Mouse (Mus musculus) cerebellum, adult 9-10 months (tissue): Measurements from ENCODE around the gene Heatr4.
"Not testable (repeated sequence)": the region's sequence is repeated elsewhere in the genome, so short reads cannot be mapped to it uniquely, and the experiment has no call there.

ENCODE experiments used
- DNase-seq: peaks from one replicate; pipeline ENCODE4 v3.0.0; 2022

Heatr4 gene

GRCm38 (mm10) chr12:83997221-83997620 is 12.6 kb upstream of the Heatr4 start:
- no peak for DNase-seq

GRCm38 (mm10) chr12:83989378-83989777 is 4.7 kb upstream of the Heatr4 start:
- no peak for DNase-seq

DNA sequence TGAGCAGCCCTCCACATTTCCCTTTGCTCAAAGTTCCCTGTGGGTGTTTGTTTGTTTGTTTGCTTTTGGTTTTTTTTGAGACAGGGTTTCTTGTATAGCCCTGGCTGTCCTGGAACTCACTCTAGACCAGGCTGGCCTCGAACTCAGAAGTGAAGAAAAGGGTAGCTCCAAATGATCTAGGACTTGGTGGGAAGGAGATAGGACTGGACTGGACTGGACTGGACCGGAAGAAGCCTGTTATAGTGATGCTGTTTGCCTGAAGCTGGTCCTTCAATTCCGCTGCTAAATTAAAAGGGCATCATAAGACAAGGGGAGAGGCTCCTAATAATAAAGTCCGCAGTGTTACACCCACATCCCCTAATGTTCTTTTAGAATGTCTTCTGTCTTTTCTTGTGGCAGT is 3.8 kb upstream of the Heatr4 start:
- DNase-seq = no peak

DNA sequence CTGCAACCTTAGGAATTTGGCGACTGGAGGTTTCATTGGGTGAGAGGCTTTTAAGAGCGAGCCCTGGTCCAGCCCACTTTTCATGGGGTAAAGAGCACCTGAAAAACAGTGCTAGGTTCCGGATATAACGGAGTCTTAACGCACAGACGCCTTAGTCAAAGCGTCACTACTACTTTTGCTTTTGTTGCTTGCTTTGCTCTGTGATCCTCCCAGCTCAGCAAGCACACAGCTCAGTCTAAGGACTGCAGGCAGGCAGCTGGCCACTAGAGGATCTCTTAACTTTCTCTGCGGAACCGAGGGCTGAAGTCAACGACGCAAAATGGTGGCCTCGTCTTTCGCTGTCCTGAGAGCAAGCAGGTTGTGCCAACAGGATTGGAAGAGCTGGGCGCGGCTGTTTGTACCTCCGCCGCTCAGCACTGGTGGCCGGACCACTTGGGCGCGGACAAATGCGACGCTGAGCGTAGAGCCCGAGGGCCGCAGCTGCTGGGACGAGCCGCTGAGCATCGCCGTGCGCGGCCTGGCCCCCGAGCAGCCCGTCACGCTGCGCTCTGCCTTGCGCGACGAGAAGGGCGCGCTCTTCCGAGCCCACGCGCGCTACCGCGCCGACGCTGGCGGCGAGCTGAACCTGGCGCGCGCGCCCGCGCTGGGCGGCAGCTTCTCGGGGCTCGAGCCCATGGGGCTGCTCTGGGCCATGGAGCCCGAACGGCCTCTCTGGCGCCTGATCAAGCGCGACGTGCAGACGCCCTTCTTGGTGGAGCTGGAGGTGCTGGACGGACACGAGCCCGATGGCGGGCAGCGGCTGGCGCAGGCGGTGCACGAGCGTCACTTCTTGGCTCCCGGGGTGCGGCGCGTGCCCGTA is 3.2 kb upstream of the Heatr4 start, which contains the start of gene Acot2:
TSS of gene Acot2 (plus strand) at position 279 of the 859 bp plus-strand sequence.
- peak; percentile 78 for DNase-seq

DNA sequence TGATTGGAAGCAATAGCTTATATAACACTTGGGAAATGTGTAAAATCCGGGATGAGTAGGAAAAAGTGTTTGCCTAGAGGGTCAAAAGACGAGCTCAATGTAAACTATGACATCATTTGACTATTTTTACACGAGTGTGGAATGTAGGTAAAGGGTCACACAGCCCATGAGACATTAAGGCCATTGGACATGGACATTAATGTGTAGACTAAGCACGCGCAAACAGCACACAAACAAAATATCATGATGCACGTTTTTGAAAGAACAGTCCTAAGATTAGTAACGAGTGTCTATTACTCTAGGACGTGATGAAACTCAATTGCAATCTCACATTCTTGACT is 2.6 kb upstream of the Heatr4 start:
- peak; percentile 35 for DNase-seq

- no peak for DNase-seq
These were observed 3.0 kb downstream of the Heatr4 start for GRCm38 (mm10) chr12:83981615-83982014.

DNA sequence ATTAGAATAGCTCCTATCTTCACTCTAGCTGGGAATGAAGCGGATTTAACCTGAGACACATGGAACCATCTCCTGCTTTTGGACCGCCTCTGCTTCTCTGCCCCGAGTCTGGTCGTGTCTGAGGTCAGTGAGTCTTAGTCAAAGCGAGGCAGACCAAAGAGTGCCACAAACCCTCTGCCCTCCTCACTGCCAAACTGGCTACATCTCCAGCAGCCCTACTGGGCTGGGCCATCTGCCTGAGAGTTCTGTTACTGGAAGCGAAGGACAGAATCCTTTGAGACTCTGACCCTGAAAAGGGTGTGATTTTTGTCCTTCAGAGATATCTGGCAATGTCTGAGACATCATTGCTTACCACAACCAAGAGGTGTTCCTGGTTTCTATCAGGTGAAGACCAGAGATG is 5.8 kb downstream of the Heatr4 start:
- peak; percentile 83 for DNase-seq

DNA sequence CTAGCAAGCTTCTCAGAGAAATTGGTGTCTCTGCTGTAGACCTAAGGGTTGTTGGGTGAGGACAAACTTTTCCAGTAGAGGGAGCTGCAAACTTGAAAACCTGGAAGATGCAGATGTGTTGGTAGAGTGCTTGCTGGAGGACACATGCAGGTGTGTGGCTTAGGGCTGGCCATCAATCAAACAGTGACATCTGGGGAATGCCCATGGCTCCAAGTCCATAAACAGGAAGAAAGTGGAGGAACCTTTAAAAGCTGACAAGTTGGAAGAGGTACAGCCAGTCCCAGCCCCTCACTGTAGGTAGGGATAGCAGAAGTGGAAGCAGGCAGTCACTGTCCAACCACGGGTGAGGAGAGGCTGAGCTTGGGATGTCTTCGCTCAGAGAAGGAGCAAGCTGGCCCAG is 12.5 kb downstream of the Heatr4 start:
- no peak for DNase-seq

GRCm38 (mm10) chr12:83965235-83965634 is 19.4 kb downstream of the Heatr4 start:
- no peak for DNase-seq

GRCm38 (mm10) chr12:83958278-83958677 is 26.4 kb downstream of the Heatr4 start:
- no peak for DNase-seq

DNA sequence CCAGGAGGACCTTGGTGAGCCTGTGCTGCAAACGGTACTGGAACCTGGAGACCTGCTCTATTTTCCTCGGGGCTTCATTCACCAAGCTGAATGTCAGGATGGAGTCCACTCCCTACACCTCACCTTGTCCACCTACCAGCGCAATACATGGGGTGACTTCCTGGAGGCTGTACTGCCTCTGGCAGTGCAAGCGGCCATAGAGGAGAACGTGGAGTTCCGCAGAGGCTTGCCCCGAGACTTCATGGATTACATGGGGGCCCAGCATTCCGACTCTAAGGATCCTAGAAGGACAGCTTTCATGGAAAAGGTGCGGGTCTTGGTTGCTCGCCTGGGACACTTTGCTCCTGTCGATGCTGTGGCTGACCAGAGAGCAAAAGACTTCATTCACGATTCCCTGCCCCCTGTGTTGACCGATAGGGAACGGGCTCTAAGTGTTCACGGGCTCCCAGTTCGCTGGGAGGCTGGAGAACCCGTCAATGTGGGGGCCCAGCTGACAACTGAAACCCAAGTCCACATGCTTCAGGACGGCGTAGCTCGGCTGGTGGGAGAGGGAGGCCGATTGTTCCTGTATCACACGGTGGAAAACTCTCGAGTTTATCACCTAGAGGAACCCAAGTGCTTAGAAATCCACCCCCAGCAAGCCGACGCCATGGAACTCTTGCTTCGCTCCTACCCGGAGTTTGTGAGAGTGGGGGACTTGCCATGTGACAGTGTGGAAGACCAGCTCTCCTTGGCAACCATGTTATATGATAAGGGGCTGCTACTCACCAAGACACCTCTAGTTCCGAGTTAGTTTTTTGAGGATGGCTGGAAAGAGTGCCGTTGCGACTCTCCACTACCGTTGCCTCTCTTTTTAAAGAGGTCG is 32.7 kb downstream of the Heatr4 start:
- DNase-seq = no peak

DNA sequence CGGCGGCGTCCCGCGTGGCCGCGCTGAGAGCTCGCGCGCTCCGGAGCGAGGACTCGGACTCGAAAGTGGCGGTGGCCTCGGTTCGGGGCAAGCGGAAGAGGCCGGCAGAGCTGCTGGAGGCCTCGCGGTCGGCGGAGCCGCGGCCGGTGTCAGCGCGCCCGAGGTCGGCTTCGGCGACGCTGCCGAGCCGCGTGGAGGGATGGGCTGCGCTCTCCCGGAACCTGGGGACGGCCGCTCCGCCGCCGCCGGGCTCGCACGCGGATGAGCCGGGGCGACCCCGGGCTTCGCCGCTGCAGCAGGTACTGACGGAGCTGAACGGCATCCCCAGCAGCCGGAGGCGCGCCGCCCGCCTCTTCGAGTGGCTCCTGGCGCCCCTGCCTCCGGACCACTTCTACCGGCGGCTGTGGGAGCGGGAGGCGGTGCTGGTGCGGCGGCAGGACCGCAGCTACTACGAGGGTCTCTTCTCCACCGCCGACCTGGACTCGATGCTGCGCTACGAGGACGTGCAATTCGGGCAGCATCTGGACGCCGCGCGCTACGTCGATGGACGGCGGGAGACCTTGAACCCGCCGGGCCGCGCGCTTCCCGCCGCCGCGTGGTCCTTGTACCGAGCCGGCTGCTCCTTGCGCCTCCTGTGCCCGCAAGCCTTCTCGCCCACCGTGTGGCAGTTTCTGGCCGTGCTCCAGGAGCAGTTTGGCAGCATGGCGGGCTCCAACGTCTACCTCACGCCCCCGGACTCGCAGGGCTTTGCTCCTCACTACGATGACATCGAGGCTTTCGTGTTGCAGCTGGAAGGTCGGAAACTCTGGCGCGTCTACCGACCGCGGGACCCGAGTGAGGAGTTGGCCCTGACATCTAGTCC is 33.6 kb downstream of the Heatr4 start:
- peak; percentile 40 for DNase-seq

- DNase-seq = peak; percentile 82
These were observed 34.2 kb downstream of the Heatr4 start, which contains the start of gene Riox1 for GRCm38 (mm10) chr12:83950493-83950839. Riox1 (plus strand) TSS chr12:83950608.

DNA sequence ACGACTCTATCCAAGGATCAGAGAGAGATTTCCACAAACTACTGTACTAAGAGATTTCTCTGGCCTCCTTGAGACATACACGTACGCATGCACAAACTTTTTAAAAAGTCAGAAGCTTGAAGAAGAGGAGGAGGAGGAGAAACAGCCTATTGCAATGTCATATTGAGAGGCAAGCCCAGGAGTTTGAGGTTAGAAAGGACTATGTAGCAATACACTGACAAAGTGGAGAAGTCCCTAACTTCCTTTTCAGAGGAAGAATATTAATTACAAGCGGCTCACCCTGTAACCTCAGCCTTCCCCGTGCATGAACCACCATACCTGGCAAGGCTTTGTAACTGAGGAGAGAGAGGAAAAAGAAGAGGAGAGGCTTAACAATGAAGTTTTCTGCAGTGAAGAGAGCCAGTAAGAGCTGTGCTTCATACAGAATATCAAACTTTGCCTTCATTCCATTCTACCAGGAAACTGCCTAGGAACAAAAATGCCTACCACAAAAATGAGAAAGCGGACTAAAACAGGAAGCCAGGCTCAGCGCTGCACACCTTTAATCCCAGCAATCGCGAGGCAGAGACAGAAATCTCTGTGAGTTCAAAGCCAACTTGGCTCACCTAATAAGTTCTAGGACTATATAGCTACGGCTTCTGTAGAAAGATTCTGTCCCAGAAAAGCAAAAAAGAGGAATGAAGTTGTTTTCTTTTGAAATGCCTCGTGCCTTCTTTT is 34.7 kb downstream of the Heatr4 start:
- DNase-seq = no peak

DNA sequence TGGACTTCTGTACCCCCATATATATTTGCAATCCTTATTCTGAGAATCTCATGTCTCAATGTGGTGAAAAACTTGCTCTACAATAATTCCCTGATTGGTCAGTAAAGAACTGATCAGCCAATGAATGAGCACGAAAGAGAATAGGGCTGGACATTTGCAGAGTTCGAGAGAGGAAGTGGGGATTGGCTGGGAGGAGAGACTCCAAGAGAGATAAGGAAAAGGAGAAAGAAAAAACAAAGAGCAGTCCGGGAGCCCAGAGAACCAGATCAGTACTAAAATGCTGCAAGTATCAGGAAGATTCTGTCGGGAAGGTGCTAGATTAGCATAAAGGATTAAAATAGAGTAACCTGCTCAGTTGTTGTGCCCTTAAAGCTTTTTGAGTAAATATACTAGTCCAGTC is 35.6 kb downstream of the Heatr4 start:
- no peak for DNase-seq

DNA sequence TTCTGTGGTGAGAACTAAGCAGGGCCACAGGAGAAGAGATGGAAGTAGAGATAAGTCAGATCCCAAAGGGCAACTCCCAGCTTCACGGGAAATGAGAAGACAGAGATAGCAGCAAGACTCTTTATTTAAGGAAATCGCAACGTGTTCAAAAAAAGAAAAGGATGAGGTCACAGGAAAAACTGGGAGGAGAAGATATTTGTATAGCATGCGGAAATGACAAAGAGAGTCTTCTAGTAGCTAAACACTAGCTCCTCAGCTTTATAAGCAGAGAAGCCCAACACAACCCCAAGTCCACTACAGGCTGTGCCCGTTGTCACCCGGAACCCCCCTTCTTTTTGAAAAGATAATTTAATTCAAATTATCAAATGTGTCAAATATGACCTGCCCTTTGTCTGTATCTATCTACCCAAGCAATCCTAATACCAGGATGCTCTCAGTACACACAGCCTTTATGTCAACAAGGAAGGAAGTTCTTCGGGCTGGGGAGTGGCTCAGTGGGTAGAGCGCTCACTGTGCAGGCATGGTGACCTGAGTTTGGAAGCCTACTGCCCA is 37.3 kb downstream of the Heatr4 start:
- no peak for DNase-seq

DNA sequence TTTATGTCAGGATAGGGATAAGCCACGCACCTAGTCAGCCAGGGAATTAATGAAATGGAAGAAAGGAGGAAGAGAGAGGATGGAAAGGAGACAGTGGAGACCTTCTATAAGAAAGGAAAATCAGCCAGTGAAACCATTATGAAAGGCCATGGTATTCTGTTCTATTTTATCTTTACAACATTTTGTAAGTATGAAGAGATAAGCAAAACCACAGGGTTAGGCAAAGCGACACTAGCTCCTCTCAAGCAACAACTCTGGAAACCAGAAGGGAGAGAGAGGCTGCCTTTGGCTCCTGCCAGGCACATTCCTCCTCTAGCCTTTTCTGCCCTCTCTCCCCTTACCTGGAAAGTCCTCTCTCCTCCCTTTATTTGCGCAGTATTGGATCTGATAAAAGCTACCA is 42.7 kb downstream of the Heatr4 start:
- DNase-seq = no peak

DNA sequence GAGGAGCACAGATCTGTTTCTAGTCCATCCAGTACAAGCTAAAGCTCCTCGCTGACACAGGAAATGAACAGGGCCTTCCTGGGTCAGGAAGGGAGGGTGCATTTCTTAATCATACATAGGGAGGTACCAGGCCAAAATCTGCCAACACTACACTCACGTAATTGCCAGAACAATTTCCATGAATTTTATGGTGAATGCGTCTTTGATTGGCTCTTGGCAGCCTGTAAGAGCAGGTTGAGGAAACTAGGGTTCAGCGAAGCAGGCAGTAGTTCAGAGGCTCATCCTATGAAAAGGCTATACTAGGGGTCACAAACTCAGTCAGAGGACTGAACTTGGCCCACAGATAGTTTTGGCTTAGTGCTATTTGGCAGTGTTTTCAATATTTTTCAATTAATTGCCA is 44.6 kb downstream of the Heatr4 start:
- no peak for DNase-seq

GRCm38 (mm10) chr12:83939332-83939731 is 45.3 kb downstream of the Heatr4 start:
- no peak for DNase-seq

DNA sequence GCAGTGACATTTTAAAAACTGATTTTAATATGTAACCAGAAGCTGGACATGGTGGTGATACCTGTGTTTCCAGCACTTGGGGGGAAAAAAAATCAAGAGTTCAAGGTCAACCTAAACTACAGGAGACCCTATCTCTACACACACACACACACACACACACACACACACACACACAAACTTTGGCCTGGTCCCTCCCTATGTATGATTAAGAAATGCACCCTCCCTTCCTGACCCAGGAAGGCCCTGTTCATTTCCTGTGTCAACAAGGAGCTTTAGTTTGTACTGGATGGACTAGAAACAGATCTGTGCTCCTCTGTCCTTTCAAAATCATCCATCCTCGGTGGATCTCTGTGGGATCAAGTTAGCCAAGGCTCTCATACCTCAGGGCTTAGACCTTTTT is 46.1 kb downstream of the Heatr4 start:
- not testable (repeated sequence) for DNase-seq

DNA sequence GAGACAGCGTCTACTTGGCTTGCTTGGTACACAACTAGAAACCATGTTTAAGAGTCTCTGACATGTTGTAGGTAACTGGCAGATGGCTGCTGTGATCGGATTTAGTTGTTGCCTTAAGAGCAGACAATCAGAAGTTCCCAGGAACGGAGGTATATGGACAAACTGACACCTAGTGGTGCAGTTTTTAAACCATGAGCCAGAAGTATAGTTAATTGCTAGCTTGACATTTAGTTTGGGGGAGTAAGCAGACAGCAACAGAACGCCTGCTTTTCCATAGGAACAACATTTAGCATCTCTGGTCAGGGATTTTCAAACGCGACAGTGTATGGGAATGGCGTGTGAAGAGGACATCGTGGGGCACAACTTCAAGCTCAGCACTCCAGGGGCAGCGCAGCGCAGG is 47.1 kb downstream of the Heatr4 start:
- no peak for DNase-seq

DNA sequence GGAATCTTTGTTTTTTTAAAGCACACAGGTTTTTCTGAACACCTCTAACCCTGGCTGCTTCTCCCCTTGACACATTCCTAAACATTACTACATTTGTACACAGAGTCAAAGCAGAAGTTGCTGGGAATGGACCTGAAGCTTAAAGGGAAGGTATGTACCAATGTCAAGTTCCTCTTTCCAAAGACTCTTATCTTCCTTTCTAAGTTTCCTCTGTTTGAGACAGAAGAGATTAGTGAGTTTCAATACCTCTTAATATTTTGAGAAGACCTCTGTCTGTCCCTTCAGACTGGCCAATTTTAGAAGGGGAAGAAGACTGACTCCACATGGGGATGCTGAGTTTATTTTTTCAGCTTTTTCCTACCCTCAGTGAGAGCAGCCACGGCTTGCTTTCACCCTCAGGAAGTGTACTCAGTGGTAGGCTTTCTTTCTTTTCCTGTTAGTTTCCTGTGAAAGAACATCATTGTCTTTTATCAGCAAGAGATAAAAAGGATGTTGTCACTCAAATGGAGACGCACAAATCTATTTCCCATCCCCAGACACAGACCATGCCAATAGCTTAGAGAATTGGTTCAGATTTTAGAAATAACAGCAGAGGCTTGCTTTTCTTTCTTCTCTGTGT is 55.4 kb downstream of the Heatr4 start:
- DNase-seq = no peak
